In the genomic region with DNA sequence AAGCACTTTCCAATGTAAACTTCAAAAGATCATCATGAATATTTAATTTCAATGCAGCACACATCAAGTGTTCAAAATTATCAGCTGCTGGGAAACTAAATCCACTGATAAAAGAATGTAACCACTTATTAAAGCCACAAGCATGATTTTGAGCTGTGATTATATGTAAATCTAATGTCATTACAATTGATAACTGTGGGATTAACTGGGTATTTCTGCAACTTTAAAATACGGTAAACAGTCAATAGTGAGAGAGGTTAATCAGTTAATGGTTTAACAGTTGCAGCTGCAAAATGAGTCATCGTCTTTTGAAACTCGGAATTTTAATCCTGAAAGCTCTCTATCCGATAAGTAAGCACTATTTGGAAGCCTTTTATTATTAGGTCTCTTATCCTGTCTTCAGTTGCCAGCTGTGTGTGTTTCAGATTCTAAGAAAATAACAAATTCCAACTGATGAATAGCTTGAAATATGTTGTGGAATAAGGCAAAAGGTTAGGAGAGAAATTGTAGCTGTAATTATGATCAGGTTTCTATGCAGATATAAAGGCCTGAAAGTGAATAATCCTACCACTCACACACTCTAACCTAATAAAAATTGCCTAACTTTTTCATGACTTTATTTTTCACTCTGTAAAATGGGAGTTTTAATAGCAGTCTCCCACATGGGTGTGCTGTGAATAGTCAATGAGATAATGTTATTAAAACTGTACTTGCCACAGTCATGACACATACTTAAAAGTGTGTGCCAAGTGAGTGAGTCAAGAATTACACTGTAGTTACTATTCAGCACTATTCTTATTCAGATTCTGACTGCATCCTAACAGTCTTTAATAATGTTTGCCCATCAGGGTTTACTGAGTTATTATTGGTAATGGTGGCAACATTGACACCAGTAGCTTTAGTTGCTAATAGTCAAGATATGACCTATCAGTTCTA, we compare ENCODE assay signal across 30 mouse cellular contexts.
DNase-seq lines count a peak whose midpoint lies in the region; ATAC-seq and TF ChIP-seq lines count a peak whose summit lies in the region.
"Had no signal": no experiment of that assay in that cellular context is flagged by ENCODE, and none has a peak within 500 bp of the region (broad histone marks: within the 10 kb centered on the region; RNA-seq: fewer than 3 reads in every experiment).

No protein-coding gene starts in this region.

- no peak overlapping the region for H3K27ac ChIP-seq in forebrain, postnatal 0 days (ENCODE audit: low read depth, low read length)
- H3K27ac ChIP-seq: embryonic facial prominence, embryonic 10.5 days; embryonic facial prominence, embryonic 15.5 days; limb, embryonic 10.5 days; limb, embryonic 15.5 days; liver, embryonic 14.5 days; midbrain, embryonic 10.5 days; midbrain, embryonic 15.5 days; neural tube, embryonic 15.5 days had no signal

- H3K4me1 ChIP-seq in forebrain, postnatal 0 days (ENCODE audit: insufficient read depth) = no peaks in the 10 kb centered on the region
- H3K4me1 ChIP-seq: embryonic facial prominence, embryonic 10.5 days; embryonic facial prominence, embryonic 15.5 days; limb, embryonic 10.5 days; limb, embryonic 15.5 days; midbrain, embryonic 10.5 days; midbrain, embryonic 15.5 days; neural tube, embryonic 15.5 days had no signal

- no peak for TF ChIP-seq CTCF in Patski (IDR thresholded peaks at IDR 0.05)
- no peak for TF ChIP-seq CTCF in forebrain, postnatal 0 days (IDR thresholded peaks at IDR 0.05; ENCODE audit: low read depth)

- CTCF ChIA-PET in Patski (lab: Charles Lee) = interaction anchor here (1.1 to 1.3 kb wide), 2 partner anchors 40 to 615 kb away, joined by 3 to 4 read pairs; no protein-coding TSS in a partner anchor

- ATAC-seq in Patski = peak; percentile 85
- peak; percentile 27; the same call in 1 of the 2 replicates for ATAC-seq in forebrain, postnatal 0 days
- ATAC-seq: hindbrain, embryonic 16.5 days; midbrain, embryonic 15.5 days had no signal

- no peak overlapping the region for H3K4me3 ChIP-seq in forebrain, postnatal 0 days (ENCODE audit: low read depth, low read length)
- H3K4me3 ChIP-seq: embryonic facial prominence, embryonic 10.5 days; embryonic facial prominence, embryonic 15.5 days; limb, embryonic 10.5 days; limb, embryonic 15.5 days; midbrain, embryonic 10.5 days; midbrain, embryonic 15.5 days; neural tube, embryonic 15.5 days had no signal

- H3K27me3 ChIP-seq in Patski = peaks cover 17% of the 10 kb centered on the region
- no peaks in the 10 kb centered on the region for H3K27me3 ChIP-seq in forebrain, postnatal 0 days (ENCODE audit: insufficient read depth, low read length)
- H3K27me3 ChIP-seq: CH12.LX; embryonic facial prominence, embryonic 15.5 days; limb, embryonic 15.5 days; midbrain, embryonic 15.5 days; neural tube, embryonic 15.5 days had no signal

- WGBS in forebrain, postnatal 0 days = 27% methylated on average over 4 of the region's 4 CpGs

- H3K9me3 ChIP-seq in forebrain, postnatal 0 days (ENCODE audit: low read length) = no peaks in the 10 kb centered on the region
- H3K9me3 ChIP-seq: embryonic facial prominence, embryonic 10.5 days; embryonic facial prominence, embryonic 15.5 days; limb, embryonic 10.5 days; limb, embryonic 15.5 days; midbrain, embryonic 10.5 days; midbrain, embryonic 15.5 days; neural tube, embryonic 15.5 days had no signal

- H3K36me3 ChIP-seq in forebrain, postnatal 0 days (ENCODE audit: insufficient read depth) = no peaks in the 10 kb centered on the region
- H3K36me3 ChIP-seq: embryonic facial prominence, embryonic 10.5 days; embryonic facial prominence, embryonic 15.5 days; limb, embryonic 10.5 days; limb, embryonic 15.5 days; midbrain, embryonic 10.5 days; midbrain, embryonic 15.5 days; neural tube, embryonic 15.5 days had no signal

- in situ Hi-C loops in Patski (cut with MboI; ENCODE audit: low pct_unique_long_range_greater_than_20kb) = no loop called here

- DNase-seq in heart, adult 8-10 months (ENCODE audit: low spot score) = peak; percentile 1
- DNase-seq in heart, adult 18-20 months = no peak
- DNase-seq in Patski (ENCODE audit: low read depth, low spot score) = no peak
- no peak for DNase-seq in forebrain, postnatal 0 days
- DNase-seq in spleen, adult 12 weeks (ENCODE audit: low spot score) = no peak
- DNase-seq in frontal cortex, postnatal 25 days (ENCODE audit: low spot score in 2 of 2) = no peak
- no peak for DNase-seq in urinary bladder, postnatal 10 days (ENCODE audit: low spot score)
- DNase-seq: adrenal gland, adult 8-10 months; cerebellum, adult 8-10 months; cerebellum, postnatal 25 days; heart, postnatal 14 days; kidney, adult 2 months; layer of hippocampus, postnatal 36 days; lung, adult 2 months; lung, postnatal 14 days; retina, postnatal 1 day; right cerebral cortex, postnatal 14 days; spleen, adult 18-20 months; thymus, adult 18-20 months; thymus, postnatal 25 days had no signal

- no peak overlapping the region for H3K4me2 ChIP-seq in forebrain, postnatal 0 days (ENCODE audit: low read depth)
- H3K4me2 ChIP-seq: embryonic facial prominence, embryonic 15.5 days; limb, embryonic 15.5 days; midbrain, embryonic 15.5 days; neural tube, embryonic 15.5 days had no signal

- POLR2A ChIA-PET in Patski (lab: Charles Lee) = interaction anchor here (0.8 kb wide), 1 partner anchor 100 kb away, joined by 3 read pairs; no protein-coding TSS in a partner anchor

- no peak overlapping the region for H3K9ac ChIP-seq in forebrain, postnatal 0 days
- H3K9ac ChIP-seq: embryonic facial prominence, embryonic 15.5 days; limb, embryonic 15.5 days; liver, embryonic 14.5 days; midbrain, embryonic 15.5 days; neural tube, embryonic 15.5 days had no signal
